Mouse (Mus musculus): ENCODE data around the gene Hspb11. TPM values are rescaled to one million over a fixed set of nuclear protein-coding genes. Genes with fewer than 3 reads are reported as not detected.

Hspb11 gene
- polyA plus RNA-seq, 1 experiment = 22.5 TPM

GRCm38 (mm10) chr4:107217574-107217973, 35.8 kb upstream of the Hspb11 start:
- Histone ChIP-seq H3K4me3 (replicated peaks; ENCODE audit: insufficient read depth, low read depth, low read length) (no peak overlapping the region), H3K27me3 (ENCODE audit: control insufficient read depth, insufficient read depth, low read length) (no peaks in the 10 kb centered on the region), H3K4me1 (ENCODE audit: control insufficient read depth, insufficient read depth, low read length) (peaks cover 5% of the 10 kb centered on the region; the same call in 1 of the 2 replicates), H3K27ac (ENCODE audit: insufficient read depth, low read length) (no peak overlapping the region)
- no peak for TF ChIP-seq POLR2A (IDR thresholded peaks at IDR 0.05; ENCODE audit: borderline replicate concordance, insufficient read depth, low read length)
- TF ChIP-seq CTCF (IDR thresholded peaks at IDR 0.05; ENCODE audit: borderline replicate concordance, insufficient read depth, low read depth, low read length) = no peak
- WGBS = 74% methylated on average over 9 of the region's 9 CpGs
- no peak for DNase-seq

DNA sequence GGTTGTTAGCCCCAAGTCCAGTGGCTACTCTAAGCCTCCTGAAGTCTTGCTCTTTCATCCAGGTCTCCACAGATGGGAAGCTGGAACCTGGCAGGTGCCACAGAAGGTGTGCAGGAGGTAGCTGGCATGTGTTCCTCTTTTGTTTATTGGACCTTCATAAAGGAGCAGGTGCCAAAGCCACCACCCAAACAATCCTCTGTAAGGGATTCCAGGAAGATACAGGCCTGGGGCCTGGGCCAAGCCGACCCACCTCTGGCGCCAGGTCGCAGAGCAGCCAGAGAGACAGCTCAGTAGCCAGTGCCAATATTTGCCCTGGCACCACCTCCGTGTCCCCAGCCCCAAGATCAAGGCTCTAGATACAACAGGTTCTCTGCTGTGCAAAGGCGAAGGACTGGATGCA, 31.9 kb upstream of the Hspb11 start:
- 24% methylated on average over 5 of the region's 5 CpGs for WGBS
- peaks cover 9% of the 10 kb centered on the region; the same call in 1 of the 2 replicates for H3K4me1 ChIP-seq (ENCODE audit: control insufficient read depth, insufficient read depth, low read length)
- H3K27me3 ChIP-seq (ENCODE audit: control insufficient read depth, insufficient read depth, low read length) = no peaks in the 10 kb centered on the region
- H3K4me3 ChIP-seq (replicated peaks; ENCODE audit: insufficient read depth, low read depth, low read length) = no peak overlapping the region
- DNase-seq = peak; percentile 14 to 35
- TF ChIP-seq CTCF (IDR thresholded peaks at IDR 0.05; ENCODE audit: borderline replicate concordance, insufficient read depth, low read depth, low read length) (no peak), POLR2A (IDR thresholded peaks at IDR 0.05; ENCODE audit: borderline replicate concordance, insufficient read depth, low read length) (no peak)
- H3K27ac ChIP-seq (ENCODE audit: insufficient read depth, low read length) = no peak overlapping the region

DNA sequence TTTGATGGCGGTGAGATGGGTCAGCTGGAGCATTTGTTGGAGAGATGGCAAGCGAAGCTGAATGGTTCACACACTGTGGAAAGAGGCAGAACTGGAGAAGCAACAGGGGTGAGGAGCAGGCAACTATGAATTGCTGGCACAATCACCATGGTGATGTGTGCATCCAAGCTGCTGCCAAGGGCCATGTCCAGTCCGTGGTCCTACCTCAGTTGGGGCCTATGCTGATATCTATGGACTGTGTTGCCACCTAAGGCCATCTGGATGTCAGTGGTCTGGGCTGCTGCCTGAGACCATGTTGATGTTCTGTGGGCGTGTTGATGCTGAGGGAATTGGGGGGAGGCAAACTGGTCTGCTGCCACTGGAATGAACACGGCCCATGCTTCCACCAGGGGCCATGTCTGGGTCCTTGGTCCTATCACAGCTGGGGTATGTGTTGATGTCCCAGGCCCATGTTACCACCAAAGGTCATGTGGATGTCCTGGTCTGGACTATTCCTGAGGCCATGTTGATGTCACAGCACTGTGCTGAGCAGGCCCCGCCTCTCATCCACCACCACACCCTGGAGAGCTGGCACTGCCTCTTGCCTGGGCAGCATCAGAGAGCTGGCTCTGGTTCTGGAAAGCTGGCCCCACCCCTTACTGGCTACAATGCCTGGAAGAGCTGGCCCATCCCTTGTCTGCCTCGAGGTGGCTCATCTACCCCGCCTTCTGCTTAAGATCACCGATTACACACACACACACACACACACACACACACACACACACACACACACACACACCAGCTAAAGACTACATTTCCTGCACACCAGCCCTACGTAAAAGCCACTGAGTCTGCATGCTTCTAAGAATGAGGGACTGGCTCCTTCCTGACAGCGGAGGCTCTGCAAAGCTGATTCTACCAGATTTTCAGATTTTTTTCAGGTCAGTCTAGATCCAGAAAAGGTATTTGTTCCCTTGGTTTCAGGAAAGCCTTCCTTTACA, 29.9 kb upstream of the Hspb11 start:
- WGBS = 43% methylated on average over 11 of the region's 11 CpGs
- peak; percentile 31 to 57 for DNase-seq
- H3K27me3 ChIP-seq (ENCODE audit: control insufficient read depth, insufficient read depth, low read length) = no peaks in the 10 kb centered on the region
- no peak overlapping the region for H3K4me3 ChIP-seq (replicated peaks; ENCODE audit: insufficient read depth, low read depth, low read length)
- no peak for TF ChIP-seq CTCF (IDR thresholded peaks at IDR 0.05; ENCODE audit: borderline replicate concordance, insufficient read depth, low read depth, low read length)
- TF ChIP-seq POLR2A (IDR thresholded peaks at IDR 0.05; ENCODE audit: borderline replicate concordance, insufficient read depth, low read length) = no peak
- no peak overlapping the region for H3K27ac ChIP-seq (ENCODE audit: insufficient read depth, low read length)
- H3K4me1 ChIP-seq (ENCODE audit: control insufficient read depth, insufficient read depth, low read length) = peaks cover 9% of the 10 kb centered on the region; the same call in 1 of the 2 replicates

DNA sequence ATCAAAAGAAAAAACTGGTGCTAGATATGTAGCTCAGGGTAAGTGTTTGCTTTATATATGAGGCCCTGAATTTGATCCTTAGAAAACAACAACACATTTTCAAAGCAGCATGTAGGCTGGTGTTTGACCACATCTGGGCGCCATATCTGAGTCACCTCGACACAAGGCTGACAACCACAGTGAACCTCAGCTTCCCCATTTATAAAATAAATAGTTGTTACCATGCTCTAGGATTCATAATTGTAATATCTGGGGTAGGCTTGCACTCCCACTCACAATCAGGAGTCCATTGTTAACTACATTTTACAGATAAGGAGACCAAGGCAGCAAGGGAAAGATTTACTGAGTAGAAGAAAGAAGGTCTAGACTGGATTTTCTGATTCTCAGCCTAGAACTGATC, 27.1 kb upstream of the Hspb11 start:
- WGBS = 96% methylated on average over 2 of the region's 2 CpGs
- DNase-seq = no peak
- Histone ChIP-seq H3K4me1 (ENCODE audit: control insufficient read depth, insufficient read depth, low read length) (peaks cover 9% of the 10 kb centered on the region; the same call in 1 of the 2 replicates), H3K27ac (ENCODE audit: insufficient read depth, low read length) (no peak overlapping the region), H3K4me3 (replicated peaks; ENCODE audit: insufficient read depth, low read depth, low read length) (no peak overlapping the region), H3K27me3 (ENCODE audit: control insufficient read depth, insufficient read depth, low read length) (no peaks in the 10 kb centered on the region)
- TF ChIP-seq POLR2A (IDR thresholded peaks at IDR 0.05; ENCODE audit: borderline replicate concordance, insufficient read depth, low read length) (no peak), CTCF (IDR thresholded peaks at IDR 0.05; ENCODE audit: borderline replicate concordance, insufficient read depth, low read depth, low read length) (no peak)

DNA sequence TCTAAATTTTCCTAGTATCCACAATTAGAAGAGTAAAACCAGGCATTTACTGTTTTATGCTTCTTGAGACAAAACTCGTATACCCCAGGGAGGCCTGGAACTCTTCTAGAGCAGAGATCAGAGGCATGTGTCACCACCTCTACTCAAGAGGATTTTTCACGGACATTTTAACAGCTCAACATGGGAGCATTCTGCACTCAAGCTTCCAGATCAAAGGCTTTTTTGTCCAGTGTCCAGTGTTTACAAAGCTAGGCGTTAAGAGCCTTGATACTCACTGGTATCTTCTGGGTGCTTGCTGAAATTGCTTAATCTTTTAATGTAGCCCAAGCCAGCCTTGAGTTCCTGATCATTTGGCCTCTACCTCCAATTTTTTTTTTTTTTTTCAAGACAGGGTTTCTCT, 21.2 kb upstream of the Hspb11 start:
- Histone ChIP-seq H3K27me3 (ENCODE audit: control insufficient read depth, insufficient read depth, low read length) (no peaks in the 10 kb centered on the region), H3K4me1 (ENCODE audit: control insufficient read depth, insufficient read depth, low read length) (no peaks in the 10 kb centered on the region), H3K4me3 (replicated peaks; ENCODE audit: insufficient read depth, low read depth, low read length) (no peak overlapping the region), H3K27ac (ENCODE audit: insufficient read depth, low read length) (no peak overlapping the region)
- TF ChIP-seq CTCF (IDR thresholded peaks at IDR 0.05; ENCODE audit: borderline replicate concordance, insufficient read depth, low read depth, low read length) = no peak
- TF ChIP-seq POLR2A (IDR thresholded peaks at IDR 0.05; ENCODE audit: borderline replicate concordance, insufficient read depth, low read length) = no peak
- WGBS = 48% methylated on average over 3 of the region's 3 CpGs
- DNase-seq = no peak

DNA sequence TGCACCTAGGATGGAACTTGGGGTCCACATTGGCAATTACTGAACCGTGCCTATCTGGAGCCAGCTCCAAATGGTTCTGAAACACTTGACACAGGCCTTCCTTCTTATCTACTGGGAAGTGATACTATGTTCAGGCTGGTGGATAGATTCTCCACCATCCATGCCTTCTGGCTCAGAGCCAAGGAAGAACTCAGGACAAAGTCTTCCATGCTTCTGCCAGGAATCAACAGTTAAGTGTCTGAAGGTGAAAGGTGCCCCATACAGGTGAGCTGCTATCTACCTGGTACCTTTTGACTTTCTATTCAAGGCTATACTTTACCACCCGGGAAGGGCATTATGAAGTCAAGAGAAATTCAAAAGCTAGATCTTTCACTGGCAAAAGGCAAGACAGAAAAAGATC, 15.1 kb upstream of the Hspb11 start:
- DNase-seq = no peak
- 85% methylated on average over 2 of the region's 2 CpGs for WGBS
- no peaks in the 10 kb centered on the region for H3K4me1 ChIP-seq (ENCODE audit: control insufficient read depth, insufficient read depth, low read length)
- no peak for TF ChIP-seq POLR2A (IDR thresholded peaks at IDR 0.05; ENCODE audit: borderline replicate concordance, insufficient read depth, low read length)
- TF ChIP-seq CTCF (IDR thresholded peaks at IDR 0.05; ENCODE audit: borderline replicate concordance, insufficient read depth, low read depth, low read length) = no peak
- no peaks in the 10 kb centered on the region for H3K27me3 ChIP-seq (ENCODE audit: control insufficient read depth, insufficient read depth, low read length)
- H3K27ac ChIP-seq (ENCODE audit: insufficient read depth, low read length) = no peak overlapping the region
- H3K4me3 ChIP-seq (replicated peaks; ENCODE audit: insufficient read depth, low read depth, low read length) = no peak overlapping the region

DNA sequence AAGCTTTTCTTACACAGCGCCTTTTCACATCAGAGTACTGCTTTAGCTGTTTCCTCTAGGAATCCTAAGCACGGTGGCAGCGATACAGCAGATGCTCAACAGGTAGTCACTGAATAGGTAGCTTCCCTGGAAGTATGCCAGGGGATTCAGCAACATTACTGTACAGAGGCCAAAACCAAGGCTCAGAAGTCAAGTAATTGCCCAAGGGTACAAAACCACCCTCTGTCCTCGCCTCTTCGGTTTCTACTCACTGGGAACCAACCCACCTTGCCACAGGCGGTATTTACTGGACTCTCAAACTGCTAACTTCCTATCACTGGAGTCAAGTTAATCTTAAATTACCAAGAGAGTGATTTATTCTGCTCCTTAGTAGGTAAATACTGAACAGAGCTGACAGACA, 13.2 kb upstream of the Hspb11 start:
- no peak overlapping the region for H3K4me3 ChIP-seq (replicated peaks; ENCODE audit: insufficient read depth, low read depth, low read length)
- WGBS = 87% methylated on average over 6 of the region's 6 CpGs
- no peak for TF ChIP-seq POLR2A (IDR thresholded peaks at IDR 0.05; ENCODE audit: borderline replicate concordance, insufficient read depth, low read length)
- TF ChIP-seq CTCF (IDR thresholded peaks at IDR 0.05; ENCODE audit: borderline replicate concordance, insufficient read depth, low read depth, low read length) = no peak

More for the DNA sequence above, 13.2 kb upstream of the Hspb11 start:
- DNase-seq = no peak
- no peaks in the 10 kb centered on the region for H3K27me3 ChIP-seq (ENCODE audit: control insufficient read depth, insufficient read depth, low read length)
- 0 out of 2 replicates have a peak, but pooled peaks cover 2% of the 10 kb centered on the region for H3K4me1 ChIP-seq (ENCODE audit: control insufficient read depth, insufficient read depth, low read length)
- H3K27ac ChIP-seq (ENCODE audit: insufficient read depth, low read length) = no peak overlapping the region

Measured in cerebellum, adult 2 months (tissue).